Mouse (Mus musculus): Measurements from ENCODE around the gene Pip4k2a.

GRCm38 (mm10) chr2:18979046-18979445 is 18.9 kb downstream of the Pip4k2a start:
- no peak for TF ChIP-seq GATA1 (IDR thresholded peaks at IDR 0.05; ENCODE audit: borderline replicate concordance, low read length)
- no peak for TF ChIP-seq FLI1 (IDR thresholded peaks at IDR 0.05; ENCODE audit: low read length)

Measured in megakaryocyte, embryonic 14.5 days (primary cell).